25 mouse cellular contexts compared by ENCODE assay signal in the genomic region with DNA sequence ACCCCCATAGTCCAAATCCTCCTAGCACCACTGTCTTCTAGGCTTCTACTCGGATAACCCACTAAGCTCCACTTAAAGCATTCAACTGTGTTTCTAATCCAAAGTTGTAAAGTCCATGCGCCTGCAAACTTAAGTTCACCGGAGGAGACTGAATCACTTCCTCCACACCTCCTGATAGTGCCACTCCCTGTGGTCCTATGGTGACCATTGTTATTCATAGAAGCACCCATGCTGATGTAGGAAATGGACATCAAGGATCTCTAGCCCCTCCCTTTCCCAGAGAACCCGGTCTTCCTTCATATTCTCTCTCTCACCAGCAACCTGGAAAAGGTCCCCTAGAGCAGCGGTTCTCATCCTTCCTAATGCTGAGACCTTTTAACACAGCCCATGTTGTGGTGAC. TPM values are rescaled to one million over a fixed set of nuclear protein-coding genes. Genes with fewer than 3 reads are reported as not detected.
DNase-seq lines count a peak whose midpoint lies in the region; ATAC-seq and TF ChIP-seq lines count a peak whose summit lies in the region.
"Had no signal": no experiment of that assay in that cellular context is flagged by ENCODE, and none has a peak within 500 bp of the region (broad histone marks: within the 10 kb centered on the region; RNA-seq: fewer than 3 reads in every experiment).

No protein-coding gene starts in this region.

- peak; percentile 54 for ATAC-seq in stomach, embryonic 15.5 days (ENCODE audit: insufficient read depth, low FRiP score, low read depth)
- ATAC-seq: forebrain, postnatal 0 days; midbrain, embryonic 13.5 days had no signal

- no peak for TF ChIP-seq CTCF in heart, adult 2 months (IDR thresholded peaks at IDR 0.05)
- TF ChIP-seq CTCF in E14TG2a.4 (conservative IDR thresholded peaks at IDR 0.05; ENCODE audit: low read length), result no peak

- peaks cover 12% of the 10 kb centered on the region for H3K36me3 ChIP-seq in heart, adult 2 months (ENCODE audit: control insufficient read depth, insufficient read depth, low read length)
- peaks cover 26% of the 10 kb centered on the region for H3K36me3 ChIP-seq in E14TG2a.4 (ENCODE audit: insufficient read depth, low read length)
- peaks cover 2% of the 10 kb centered on the region; the same call in 1 of the 2 replicates for H3K36me3 ChIP-seq in stomach, embryonic 15.5 days
- H3K36me3 ChIP-seq: liver, embryonic 13.5 days had no signal

- peaks cover 16% of the 10 kb centered on the region for H3K4me1 ChIP-seq in heart, adult 2 months (ENCODE audit: control insufficient read depth, insufficient read depth, low read length)
- peaks cover 74% of the 10 kb centered on the region for H3K4me1 ChIP-seq in E14TG2a.4 (replicated peaks; ENCODE audit: low read depth, low read length)
- 0 out of 2 replicates have a peak, but pooled peaks cover 8% of the 10 kb centered on the region for H3K4me1 ChIP-seq in stomach, embryonic 15.5 days
- H3K4me1 ChIP-seq: neural tube, embryonic 12.5 days had no signal

- no peak overlapping the region for H3K9ac ChIP-seq in heart, adult 2 months (ENCODE audit: low read depth, low read length)
- no peak overlapping the region for H3K9ac ChIP-seq in stomach, embryonic 15.5 days
- H3K9ac ChIP-seq: forebrain, postnatal 0 days; hindbrain, embryonic 13.5 days; liver, embryonic 13.5 days; lung, embryonic 14.5 days; midbrain, embryonic 13.5 days; neural tube, embryonic 12.5 days had no signal

- no peak overlapping the region for H3K4me2 ChIP-seq in stomach, embryonic 15.5 days
- H3K4me2 ChIP-seq: hindbrain, embryonic 13.5 days; liver, embryonic 13.5 days; lung, embryonic 14.5 days; midbrain, embryonic 13.5 days; neural tube, embryonic 12.5 days had no signal

- peaks cover 6% of the 10 kb centered on the region for H3K79me2 ChIP-seq in heart, adult 2 months (replicated peaks; ENCODE audit: control insufficient read depth, insufficient read depth, low read length)

- no peak for TF ChIP-seq POLR2A in heart, adult 2 months (IDR thresholded peaks at IDR 0.05; ENCODE audit: insufficient read depth, low read depth, low read length)

- DNase-seq in heart, adult 2 months, result no peak
- DNase-seq in heart, adult 18-20 months, result no peak
- peak; percentile 82 for DNase-seq in WW6 (ENCODE audit: low read depth, low spot score)
- no peak for DNase-seq in cerebellum, adult 9-10 months
- no peak for DNase-seq in layer of hippocampus, adult 9-10 months (ENCODE audit: low spot score)
- DNase-seq: adrenal gland, adult 2 months; cerebellum, adult 11 months; cerebellum, postnatal 14 days; forebrain, postnatal 0 days; heart, postnatal 36 days; kidney, adult 9 months; kidney, postnatal 14 days; liver, embryonic 13.5 days; lung, embryonic 14.5 days; lung, postnatal 36 days; retina, postnatal 1 day; right cerebral cortex, postnatal 25 days had no signal

- no peaks in the 10 kb centered on the region; the same call in 1 of the 2 replicates for H3K9me3 ChIP-seq in E14TG2a.4 (ENCODE audit: low read length)
- no peaks in the 10 kb centered on the region for H3K9me3 ChIP-seq in stomach, embryonic 15.5 days
- H3K9me3 ChIP-seq: hindbrain, embryonic 13.5 days; liver, embryonic 13.5 days; megakaryocyte, embryonic 14.5 days; midbrain, embryonic 13.5 days; neural tube, embryonic 12.5 days had no signal

- H3K27ac ChIP-seq in heart, adult 2 months, result peak overlapping the region; percentile 55
- H3K27ac ChIP-seq in stomach, embryonic 15.5 days, result no peak overlapping the region
- H3K27ac ChIP-seq: hindbrain, embryonic 13.5 days; layer of hippocampus, adult 2 months; liver, embryonic 13.5 days; midbrain, embryonic 13.5 days; neural tube, embryonic 12.5 days had no signal

- H3K27me3 ChIP-seq in heart, adult 2 months (ENCODE audit: control insufficient read depth, insufficient read depth, low read length), result no peaks in the 10 kb centered on the region
- peaks cover 40% of the 10 kb centered on the region for H3K27me3 ChIP-seq in E14TG2a.4 (ENCODE audit: insufficient read depth, low read length)
- no peaks in the 10 kb centered on the region for H3K27me3 ChIP-seq in stomach, embryonic 15.5 days (replicated peaks)
- H3K27me3 ChIP-seq: hindbrain, embryonic 13.5 days; liver, embryonic 13.5 days; midbrain, embryonic 13.5 days; neural tube, embryonic 12.5 days had no signal

- 52% methylated on average over 5 of the region's 5 CpGs for WGBS in heart, adult 2 months
- WGBS in stomach, embryonic 15.5 days, result 81% methylated on average over 5 of the region's 5 CpGs

- intact Hi-C loops in heart, adult 2 months (cut with DNase I), result no loop called here

- no peak overlapping the region for H3K4me3 ChIP-seq in heart, adult 2 months
- peak overlapping the region; percentile 32; the same call in 1 of the 2 replicates for H3K4me3 ChIP-seq in E14TG2a.4 (replicated peaks; ENCODE audit: low read length)
- H3K4me3 ChIP-seq in stomach, embryonic 15.5 days (replicated peaks), result no peak overlapping the region
- H3K4me3 ChIP-seq: hindbrain, embryonic 13.5 days; layer of hippocampus, adult 2 months; liver, embryonic 13.5 days; megakaryocyte, embryonic 14.5 days; midbrain, embryonic 13.5 days; neural tube, embryonic 12.5 days had no signal

- 0 out of 2 replicates have a peak, but pooled peaks have one; percentile 17 for TF ChIP-seq EP300 in heart, adult 2 months (IDR thresholded peaks at IDR 0.05; ENCODE audit: insufficient read depth, low read depth, low read length)

RNA-seq across cellular contexts. Expression of a gene that starts 17.0 kb away (rescaled TPM):
- total RNA-seq in heart, adult 2 months (2021), result 10 to 100 TPM; 43.4 to 53.4 TPM
- 52.1 and 56.2 TPM in 2 replicates for polyA plus RNA-seq in heart, adult 2 months (2012; rRNA removed)
- 10 to 100 TPM; 49.2 to 51.1 TPM for total RNA-seq in heart, adult 18-20 months (2021)
- polyA plus RNA-seq in stomach, embryonic 15.5 days (2015; fragmentation: Nextera tagmentation; extraction: Ambion mirVana), result 1.2 and 1.7 TPM in 2 replicates
- polyA plus RNA-seq: embryonic facial prominence, embryonic 11.5 days had no signal

RNA-seq across cellular contexts. Expression of a gene that starts 30.0 kb away (rescaled TPM):
- total RNA-seq in heart, adult 2 months (2021), result 1 to 10 TPM; 6.3 to 7.6 TPM
- polyA plus RNA-seq in heart, adult 2 months (2012; rRNA removed), result 4.3 and 6.4 TPM in 2 replicates
- total RNA-seq in heart, adult 18-20 months (2021), result 1 to 10 TPM; 6.5 to 7.4 TPM
- 17.7 and 19.8 TPM in 2 replicates for polyA plus RNA-seq in stomach, embryonic 15.5 days (2015; fragmentation: Nextera tagmentation; extraction: Ambion mirVana)
